Mouse (Mus musculus): Measurements from ENCODE around the gene Pitpnm2. TPM values are rescaled to one million over a fixed set of nuclear protein-coding genes. Genes with fewer than 3 reads are reported as not detected.
A peak's percentile ranks its signal among the peaks of the same experiment; 100 is the strongest.

Gene Pitpnm2
- polyA plus RNA-seq, 1 experiment = 5.3 TPM

DNA sequence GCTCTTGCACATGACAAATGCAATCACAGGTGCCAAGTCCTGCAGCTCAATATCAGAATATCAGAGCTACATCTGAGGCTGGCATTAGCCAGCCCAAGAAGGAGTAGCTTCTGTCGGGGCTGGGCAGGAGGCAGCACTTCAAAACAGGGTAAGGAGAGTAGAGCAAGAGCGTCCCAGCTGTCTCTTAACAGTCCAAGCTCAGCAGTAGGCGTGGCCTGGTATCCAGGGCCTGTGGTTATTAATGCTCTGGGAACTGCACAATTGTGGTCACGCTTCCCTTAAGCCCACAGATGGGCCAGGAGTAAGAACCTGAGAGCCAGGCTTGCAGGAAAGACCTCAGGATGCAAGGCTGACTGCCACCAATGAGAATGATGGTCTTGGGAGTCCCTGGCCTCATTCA, 74.4 kb downstream of the Pitpnm2 start:
- peak; percentile 34 to 83 (median 71) for TF ChIP-seq MYOG (IDR thresholded peaks at IDR 0.05; ENCODE audit: control insufficient read depth in 1 of 3, insufficient read depth in 1 of 3, insufficient read length in 2 of 3, low read depth in 2 of 3)
- no peak for TF ChIP-seq CEBPB (IDR thresholded peaks at IDR 0.05; ENCODE audit: insufficient read depth, poor library complexity, severe bottlenecking)
- no peak for TF ChIP-seq POLR2AphosphoS2 (IDR thresholded peaks at IDR 0.05; ENCODE audit: insufficient read length, low read depth)
- TF ChIP-seq TCF3 (IDR thresholded peaks at IDR 0.05; ENCODE audit: insufficient read length, low read depth) = peak; percentile 19
- TF ChIP-seq E2F4 (IDR thresholded peaks at IDR 0.05; ENCODE audit: insufficient read depth) = no peak
- TF ChIP-seq USF1 (IDR thresholded peaks at IDR 0.05; ENCODE audit: low read depth) = no peak
- peak; percentile 21 to 79 (median 71) for TF ChIP-seq MYOD1 (IDR thresholded peaks at IDR 0.05; ENCODE audit: control insufficient read depth in 1 of 3, insufficient read length in 2 of 3, low read depth in 2 of 3)
- TF ChIP-seq TCF12 (IDR thresholded peaks at IDR 0.05; ENCODE audit: insufficient read depth, poor library complexity, severe bottlenecking) = no peak
- no peak for TF ChIP-seq MAX (IDR thresholded peaks at IDR 0.05; ENCODE audit: low read depth)
- TF ChIP-seq REST (IDR thresholded peaks at IDR 0.05; ENCODE audit: insufficient read depth, insufficient read length) = no peak
- no peak for TF ChIP-seq SRF (IDR thresholded peaks at IDR 0.05; ENCODE audit: control insufficient read depth, insufficient read length, low read depth)
- no peak for TF ChIP-seq POLR2A (IDR thresholded peaks at IDR 0.05; ENCODE audit: insufficient read length, low read depth)

GRCm38 (mm10) chr5:124173012-124173985, 76.3 kb downstream of the Pitpnm2 start:
- Histone ChIP-seq H3K4me3 (no peak overlapping the region), H3K36me3 (ENCODE audit: control insufficient read depth, insufficient read depth) (no peaks in the 10 kb centered on the region), H3K27me3 (ENCODE audit: control insufficient read depth, insufficient read depth, insufficient read length) (no peaks in the 10 kb centered on the region), H3K4me2 (ENCODE audit: low read depth) (peak overlapping the region; percentile 24), H3K79me2 (ENCODE audit: control insufficient read depth, insufficient read depth) (no peaks in the 10 kb centered on the region), H3ac (ENCODE audit: control insufficient read depth, insufficient read length) (no peak overlapping the region)
- TF ChIP-seq MYOD1 (IDR thresholded peaks at IDR 0.05; ENCODE audit: control insufficient read depth in 1 of 3, insufficient read length in 2 of 3, low read depth in 2 of 3) (peak; percentile 30 to 59 (median 43)), MAX (IDR thresholded peaks at IDR 0.05; ENCODE audit: low read depth) (no peak), MYOG (IDR thresholded peaks at IDR 0.05; ENCODE audit: control insufficient read depth in 1 of 3, insufficient read depth in 1 of 3, insufficient read length in 2 of 3, low read depth in 2 of 3) (peak in 2 of 3 experiments; percentile 46 to 77), E2F4 (IDR thresholded peaks at IDR 0.05; ENCODE audit: insufficient read depth) (no peak)

More for the DNA sequence above, 74.4 kb downstream of the Pitpnm2 start:
- H3K36me3 ChIP-seq (ENCODE audit: control insufficient read depth, insufficient read depth) = no peaks in the 10 kb centered on the region
- no peak overlapping the region for H3K4me3 ChIP-seq
- no peak overlapping the region for H3ac ChIP-seq (ENCODE audit: control insufficient read depth, insufficient read length)
- H3K4me2 ChIP-seq (ENCODE audit: low read depth) = peak overlapping the region; percentile 60
- no peaks in the 10 kb centered on the region for H3K27me3 ChIP-seq (ENCODE audit: control insufficient read depth, insufficient read depth, insufficient read length)
- no peaks in the 10 kb centered on the region for H3K79me2 ChIP-seq (ENCODE audit: control insufficient read depth, insufficient read depth)

GRCm38 (mm10) chr5:124172246-124172645, 77.3 kb downstream of the Pitpnm2 start:
- Histone ChIP-seq H3K4me2 (ENCODE audit: low read depth) (no peak overlapping the region), H3K27me3 (ENCODE audit: control insufficient read depth, insufficient read depth, insufficient read length) (no peaks in the 10 kb centered on the region), H3K79me2 (ENCODE audit: control insufficient read depth, insufficient read depth) (no peaks in the 10 kb centered on the region), H3K4me3 (no peak overlapping the region), H3K36me3 (ENCODE audit: control insufficient read depth, insufficient read depth) (no peaks in the 10 kb centered on the region), H3ac (ENCODE audit: control insufficient read depth, insufficient read length) (no peak overlapping the region)
- TF ChIP-seq POLR2A (IDR thresholded peaks at IDR 0.05; ENCODE audit: insufficient read length, low read depth) (no peak), TCF12 (IDR thresholded peaks at IDR 0.05; ENCODE audit: insufficient read depth, poor library complexity, severe bottlenecking) (no peak), CEBPB (IDR thresholded peaks at IDR 0.05; ENCODE audit: insufficient read depth, poor library complexity, severe bottlenecking) (no peak), MYOD1 (IDR thresholded peaks at IDR 0.05; ENCODE audit: control insufficient read depth in 1 of 3, insufficient read length in 2 of 3, low read depth in 2 of 3) (no peak), MAX (IDR thresholded peaks at IDR 0.05; ENCODE audit: low read depth) (no peak), SRF (IDR thresholded peaks at IDR 0.05; ENCODE audit: control insufficient read depth, insufficient read length, low read depth) (no peak), POLR2AphosphoS2 (IDR thresholded peaks at IDR 0.05; ENCODE audit: insufficient read length, low read depth) (no peak), REST (IDR thresholded peaks at IDR 0.05; ENCODE audit: insufficient read depth, insufficient read length) (no peak), MYOG (IDR thresholded peaks at IDR 0.05; ENCODE audit: control insufficient read depth in 1 of 3, insufficient read depth in 1 of 3, insufficient read length in 2 of 3, low read depth in 2 of 3) (no peak), TCF3 (IDR thresholded peaks at IDR 0.05; ENCODE audit: insufficient read length, low read depth) (no peak), USF1 (IDR thresholded peaks at IDR 0.05; ENCODE audit: low read depth) (no peak), E2F4 (IDR thresholded peaks at IDR 0.05; ENCODE audit: insufficient read depth) (no peak)

- H3K36me3 ChIP-seq (ENCODE audit: control insufficient read depth, insufficient read depth) = no peaks in the 10 kb centered on the region
- TF ChIP-seq POLR2AphosphoS2 (IDR thresholded peaks at IDR 0.05; ENCODE audit: insufficient read length, low read depth) (no peak), TCF3 (IDR thresholded peaks at IDR 0.05; ENCODE audit: insufficient read length, low read depth) (no peak), MAX (IDR thresholded peaks at IDR 0.05; ENCODE audit: low read depth) (no peak), REST (IDR thresholded peaks at IDR 0.05; ENCODE audit: insufficient read depth, insufficient read length) (no peak), MYOD1 (IDR thresholded peaks at IDR 0.05; ENCODE audit: control insufficient read depth in 1 of 3, insufficient read length in 2 of 3, low read depth in 2 of 3) (no peak)
Measured at GRCm38 (mm10) chr5:124171781-124172180, 77.8 kb downstream of the Pitpnm2 start.

More at GRCm38 (mm10) chr5:124171781-124172180, 77.8 kb downstream of the Pitpnm2 start:
- Histone ChIP-seq H3ac (ENCODE audit: control insufficient read depth, insufficient read length) (no peak overlapping the region), H3K4me2 (ENCODE audit: low read depth) (no peak overlapping the region), H3K4me3 (no peak overlapping the region), H3K27me3 (ENCODE audit: control insufficient read depth, insufficient read depth, insufficient read length) (no peaks in the 10 kb centered on the region), H3K79me2 (ENCODE audit: control insufficient read depth, insufficient read depth) (no peaks in the 10 kb centered on the region)
